Mouse (Mus musculus) intestine, postnatal 0 days (tissue): ENCODE data around the gene Klhl30. TPM values are rescaled to one million over a fixed set of nuclear protein-coding genes. Genes with fewer than 3 reads are reported as not detected.
A peak's percentile ranks its signal among the peaks of the same experiment; 100 is the strongest.

Experiments
- ATAC-seq: fragments of 200-750 bp; cut with Nextera tagmentation; 2 replicates; pipeline ENCODE4 v1.8.0; 2017; ENCODE audit warnings: mild to moderate bottlenecking, moderate TSS enrichment, moderate library complexity
- H3K27ac ChIP-seq: fragments of 300-500 bp; sonication (generic); 2 replicates; pipeline ENCODE4 v1.5.1; 2014; ENCODE audit warnings: mild to moderate bottlenecking, low read depth, low read length, moderate library complexity
- H3K27me3 ChIP-seq: fragments of 300-500 bp; sonication (generic); replicated peaks from 2 replicates; pipeline ENCODE4 v1.6.1; 2014; ENCODE audit warnings: low read length, mixed read lengths; ENCODE audit not compliant: control insufficient read depth, insufficient read depth
- H3K36me3 ChIP-seq: fragments of 300-500 bp; sonication (generic); 2 replicates; pipeline ENCODE4 v1.6.1; 2014; ENCODE audit warnings: mild to moderate bottlenecking, moderate library complexity; ENCODE audit not compliant: control insufficient read depth, insufficient read depth
- H3K4me1 ChIP-seq: fragments of 300-500 bp; sonication (generic); replicated peaks from 2 replicates; pipeline ENCODE4 v1.6.1; 2014; ENCODE audit warnings: antibody characterized with exemption, low read length, mixed read lengths; ENCODE audit not compliant: control insufficient read depth, insufficient read depth
- H3K4me2 ChIP-seq: fragments of 300-500 bp; sonication (generic); replicated peaks from 2 replicates; pipeline ENCODE4 v1.6.1; 2014; ENCODE audit warnings: low read depth, mild to moderate bottlenecking, moderate library complexity
- H3K4me3 ChIP-seq: fragments of 300-500 bp; sonication (generic); 2 replicates; pipeline ENCODE4 v1.5.1; 2014; ENCODE audit warnings: low read depth, low read length
- H3K9ac ChIP-seq: fragments of 300-500 bp; sonication (generic); 2 replicates; pipeline ENCODE4 v1.6.1; 2014; ENCODE audit warnings: mild to moderate bottlenecking, low read depth, low read length
- H3K9me3 ChIP-seq: fragments of 300-500 bp; sonication (generic); 2 replicates; pipeline ENCODE4 v1.6.1; 2016; ENCODE audit warnings: mixed run types; ENCODE audit not compliant: control insufficient read depth
- CTCF ChIP-seq: sonication (generic); IDR thresholded peaks from 2 replicates; pipeline ENCODE4 v1.5.1; 2016; ENCODE audit warnings: low read depth, mild to moderate bottlenecking, control low read depth, antibody characterized with exemption, moderate library complexity
- WGBS: fragments of 180-500 bp; shearing (Covaris S2); extraction: QIAGEN DNeasy Blood & Tissue Kit; methylation state at CpG from one replicate; pipeline ENCODE4 v1.1.7; 2014; 5-methylcytosine and 5-hydroxymethylcytosine counted together
- polyA plus RNA-seq: library from polyadenylated mRNA; unstranded; fragments of >200 nt; fragmentation: Nextera tagmentation; extraction: Ambion mirVana; gene quantifications from 2 replicates; pipeline ENCODE4 v1.2.1, GENCODE M21; 2015

The Klhl30 gene
- 1.3 and 1.8 TPM in 2 replicates for polyA plus RNA-seq

DNA sequence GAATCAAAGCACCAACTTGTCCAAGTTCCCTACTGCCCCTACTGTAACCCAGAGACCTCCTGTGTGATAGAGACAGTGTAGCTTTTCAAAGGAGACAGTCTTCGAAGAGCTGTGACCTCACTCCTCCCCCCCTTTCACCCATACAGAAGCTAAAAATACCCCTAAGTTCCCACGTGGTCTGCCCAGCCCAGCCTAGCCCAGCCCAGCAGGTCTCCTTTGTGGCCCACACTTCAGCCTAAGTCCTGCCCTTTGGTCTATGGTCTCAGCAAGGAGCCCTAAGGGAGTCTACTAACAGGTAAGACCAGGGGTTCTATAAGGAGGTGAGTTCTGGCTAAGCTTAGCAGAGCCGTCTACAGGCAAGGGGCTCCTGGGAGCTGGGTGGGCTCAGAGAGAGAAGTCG lies at the start of gene Klhl30:
Gene Klhl30 (plus strand): TSS at position 176 of the 400 bp plus-strand sequence.
- Histone ChIP-seq H3K4me1 (no peaks in the 10 kb centered on the region), H3K9ac (no peak within 1 kb of the TSS), H3K36me3 (no peaks in the 10 kb centered on the region), H3K4me2 (no peak within 1 kb of the TSS), H3K9me3 (no peaks in the 10 kb centered on the region), H3K27me3 (peaks cover 13% of the 10 kb centered on the region; the same call in 1 of the 2 replicates), H3K4me3 (no peak within 1 kb of the TSS), H3K27ac (no peak within 1 kb of the TSS)
- 58% methylated on average over 4 of the region's 4 CpGs for WGBS
- TF ChIP-seq CTCF, result no peak
- no peak for ATAC-seq

DNA sequence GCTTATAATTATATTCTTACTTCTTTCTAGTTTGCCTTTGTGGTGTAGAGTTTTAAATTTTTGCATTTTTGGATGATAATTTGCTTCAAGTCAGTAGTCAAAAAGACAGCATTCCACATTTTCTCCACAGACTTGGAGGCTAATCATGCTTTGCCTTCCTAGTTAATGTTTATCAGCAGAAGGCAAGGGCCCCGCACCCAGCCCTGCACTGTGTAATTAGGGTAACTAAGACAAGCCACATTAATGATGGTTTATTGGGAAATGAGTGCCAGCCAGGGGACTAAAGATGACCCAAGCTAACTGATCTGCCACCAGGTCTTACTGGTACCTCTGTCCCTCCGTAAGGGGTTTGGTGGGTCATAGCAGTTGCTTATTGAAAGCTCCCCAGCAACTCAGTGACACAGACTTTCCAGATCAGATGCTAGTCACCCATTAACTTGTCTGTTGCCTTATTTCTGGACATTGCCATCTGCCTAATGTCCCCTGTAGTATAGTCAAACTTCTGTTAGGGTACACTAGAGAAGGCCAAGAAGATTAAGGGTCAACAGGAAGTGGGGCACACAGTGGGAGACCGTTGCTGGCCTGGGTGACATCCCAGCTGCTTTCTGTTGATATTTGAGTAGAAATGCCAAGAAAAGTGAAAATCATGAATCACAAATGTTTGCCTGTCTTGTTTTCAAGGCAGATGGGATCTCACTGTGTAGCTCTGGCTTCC lies 49.5 kb upstream of the Klhl30 start:
- H3K27me3 ChIP-seq, result no peaks in the 10 kb centered on the region
- no peak overlapping the region for H3K4me3 ChIP-seq
- ATAC-seq, result no peak
- H3K9me3 ChIP-seq, result no peaks in the 10 kb centered on the region
- peaks cover 9% of the 10 kb centered on the region; the same call in 1 of the 2 replicates for H3K4me1 ChIP-seq
- H3K27ac ChIP-seq, result no peak overlapping the region
- peaks cover 31% of the 10 kb centered on the region for H3K36me3 ChIP-seq
- WGBS, result 27% methylated on average over 3 of the region's 3 CpGs
- peak overlapping the region; percentile 37; the same call in 1 of the 2 replicates for H3K4me2 ChIP-seq
- TF ChIP-seq CTCF, result no peak
- H3K9ac ChIP-seq, result no peak overlapping the region

DNA sequence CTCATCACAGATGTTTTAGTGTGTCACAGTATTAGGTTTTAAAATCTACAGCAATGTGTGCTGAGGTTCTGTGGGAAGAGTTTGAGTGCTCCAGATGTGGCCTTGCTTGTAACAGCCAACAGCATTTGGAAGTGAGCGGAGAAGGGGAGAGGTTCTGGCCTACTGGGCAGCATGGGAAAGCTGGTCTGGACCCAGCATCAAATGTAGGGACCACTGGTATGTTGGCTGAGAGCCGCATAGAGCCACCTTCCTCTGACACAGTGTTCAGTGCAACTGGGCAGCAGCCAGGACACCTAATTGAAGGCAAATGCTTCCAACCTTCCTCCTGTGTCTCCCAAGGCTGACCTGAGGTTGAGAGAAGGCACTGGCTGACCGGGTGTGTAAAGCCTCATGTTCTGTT lies 48.8 kb upstream of the Klhl30 start:
- Histone ChIP-seq H3K4me1 (peaks cover 9% of the 10 kb centered on the region; the same call in 1 of the 2 replicates), H3K4me3 (no peak overlapping the region), H3K27ac (no peak overlapping the region), H3K36me3 (peaks cover 36% of the 10 kb centered on the region), H3K9ac (no peak overlapping the region), H3K9me3 (no peaks in the 10 kb centered on the region), H3K27me3 (no peaks in the 10 kb centered on the region), H3K4me2 (no peak overlapping the region)
- no peak for ATAC-seq
- WGBS, result 88% methylated on average over 3 of the region's 3 CpGs
- no peak for TF ChIP-seq CTCF

DNA sequence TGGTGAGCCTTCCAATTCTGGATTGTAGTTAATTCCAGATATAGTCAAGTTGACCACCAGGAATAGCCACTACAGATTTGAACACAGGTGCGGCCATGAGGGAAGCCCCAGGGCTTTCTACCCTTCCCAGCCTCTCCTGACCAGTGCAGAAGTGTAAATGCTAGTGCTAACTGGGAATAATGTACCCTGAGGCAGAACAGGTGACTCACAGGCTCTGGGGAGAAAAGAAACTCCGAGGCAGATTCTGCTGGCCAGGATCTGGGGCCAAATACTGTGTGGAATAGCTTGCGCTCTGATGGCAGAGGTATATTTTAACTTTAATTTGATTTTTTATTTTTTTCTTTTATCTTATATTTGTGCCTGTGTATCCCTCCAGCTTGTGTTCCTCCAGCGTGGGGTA lies 46.2 kb upstream of the Klhl30 start:
- no peak overlapping the region for H3K9ac ChIP-seq
- H3K36me3 ChIP-seq, result peaks cover 62% of the 10 kb centered on the region
- 90% methylated on average over 4 of the region's 4 CpGs for WGBS
- H3K4me2 ChIP-seq, result no peak overlapping the region
- no peak for ATAC-seq
- H3K27me3 ChIP-seq, result no peaks in the 10 kb centered on the region
- H3K9me3 ChIP-seq, result no peaks in the 10 kb centered on the region
- no peak for TF ChIP-seq CTCF
- H3K4me1 ChIP-seq, result peaks cover 9% of the 10 kb centered on the region; the same call in 1 of the 2 replicates
- no peak overlapping the region for H3K27ac ChIP-seq
- H3K4me3 ChIP-seq, result no peak overlapping the region

DNA sequence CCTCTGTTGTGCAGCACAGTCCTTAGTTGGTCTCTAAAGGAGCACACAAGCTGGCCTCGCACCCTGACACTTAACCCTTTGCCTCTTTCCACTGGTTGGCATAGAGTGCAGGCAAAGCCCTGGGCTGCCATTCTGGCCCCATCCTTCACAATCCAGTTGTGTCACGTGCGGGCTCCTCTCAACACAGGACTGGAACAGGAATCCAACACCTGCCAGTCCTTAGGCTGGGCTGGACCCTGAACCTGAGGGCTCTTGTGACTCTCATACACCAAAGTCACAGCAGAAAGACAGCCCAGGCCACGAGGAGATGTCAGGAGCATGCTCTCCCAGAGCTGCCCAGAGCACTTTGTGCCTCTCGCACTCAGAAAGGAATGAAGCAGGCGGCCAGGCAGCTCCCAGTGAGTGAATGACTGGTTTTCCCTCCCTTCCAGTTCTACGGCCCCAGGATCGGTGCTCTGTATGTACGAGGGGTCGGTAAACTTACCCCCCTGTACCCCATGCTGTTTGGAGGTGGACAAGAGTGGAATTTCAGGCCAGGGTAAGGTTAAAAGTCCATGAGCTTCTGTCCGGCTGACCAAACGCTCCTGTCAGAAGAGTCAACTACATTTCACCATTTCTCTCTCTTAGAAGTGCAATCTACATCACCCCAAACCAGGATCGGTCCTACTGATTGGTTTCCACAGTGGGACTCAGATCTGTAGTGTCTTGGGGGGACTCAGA lies 41.3 kb upstream of the Klhl30 start:
- no peaks in the 10 kb centered on the region for H3K4me1 ChIP-seq
- WGBS, result 93% methylated on average over 13 of the region's 13 CpGs

DNA sequence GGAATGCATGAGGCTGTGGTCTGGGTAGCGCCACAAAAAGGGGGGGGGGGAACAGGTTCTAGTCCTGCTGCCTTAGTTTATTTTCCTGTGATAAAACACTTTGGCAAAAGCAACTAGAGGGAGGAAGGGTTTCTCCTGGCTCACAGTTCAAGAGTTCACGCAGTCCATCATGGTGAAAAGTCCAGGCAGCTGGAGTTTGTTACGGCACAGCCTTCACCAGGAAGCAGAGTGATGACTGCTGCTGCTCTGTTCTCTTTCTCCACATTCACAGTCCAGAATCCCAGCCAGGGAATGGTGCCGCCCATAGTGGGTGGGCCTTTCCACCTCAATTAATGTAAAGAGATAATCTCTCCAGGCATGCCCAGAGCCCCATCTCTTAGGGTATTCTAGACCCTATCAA lies 38.5 kb upstream of the Klhl30 start:
- H3K27ac ChIP-seq, result no peak overlapping the region
- peaks cover 64% of the 10 kb centered on the region for H3K36me3 ChIP-seq
- no peaks in the 10 kb centered on the region for H3K9me3 ChIP-seq
- no peak for TF ChIP-seq CTCF
- no peak overlapping the region for H3K4me2 ChIP-seq
- no peak overlapping the region for H3K4me3 ChIP-seq
- ATAC-seq, result no peak
- no peak overlapping the region for H3K9ac ChIP-seq
- H3K27me3 ChIP-seq, result no peaks in the 10 kb centered on the region
- 83% methylated on average over 4 of the region's 4 CpGs for WGBS
- H3K4me1 ChIP-seq, result no peaks in the 10 kb centered on the region

More for the DNA sequence above, 41.3 kb upstream of the Klhl30 start:
- ATAC-seq, result no peak
- no peaks in the 10 kb centered on the region for H3K9me3 ChIP-seq
- H3K27ac ChIP-seq, result no peak overlapping the region
- no peak overlapping the region for H3K4me2 ChIP-seq
- no peaks in the 10 kb centered on the region for H3K27me3 ChIP-seq
- no peak overlapping the region for H3K9ac ChIP-seq
- H3K4me3 ChIP-seq, result no peak overlapping the region
- TF ChIP-seq CTCF, result no peak
- H3K36me3 ChIP-seq, result peaks cover 69% of the 10 kb centered on the region
